Mouse (Mus musculus): ENCODE results near the gene Gfer. TPM values are rescaled to one million over a fixed set of nuclear protein-coding genes. Genes with fewer than 3 reads are reported as not detected.

Gene Gfer
- 10 to 100 TPM; 20.3 to 21.5 TPM for total RNA-seq (2021)
- polyA plus RNA-seq (2012; rRNA removed) = 14.0 and 14.6 TPM in 2 replicates
- long read RNA-seq, transcript Gfer-201 (3 exons, 1,776 nt) = major isoform, 6 of 11 reads
- long read RNA-seq, partial matches to known transcripts = 1 of 11 reads
- long read RNA-seq, other reads (novel, unspliced or antisense) = 1 of 11 reads

DNA sequence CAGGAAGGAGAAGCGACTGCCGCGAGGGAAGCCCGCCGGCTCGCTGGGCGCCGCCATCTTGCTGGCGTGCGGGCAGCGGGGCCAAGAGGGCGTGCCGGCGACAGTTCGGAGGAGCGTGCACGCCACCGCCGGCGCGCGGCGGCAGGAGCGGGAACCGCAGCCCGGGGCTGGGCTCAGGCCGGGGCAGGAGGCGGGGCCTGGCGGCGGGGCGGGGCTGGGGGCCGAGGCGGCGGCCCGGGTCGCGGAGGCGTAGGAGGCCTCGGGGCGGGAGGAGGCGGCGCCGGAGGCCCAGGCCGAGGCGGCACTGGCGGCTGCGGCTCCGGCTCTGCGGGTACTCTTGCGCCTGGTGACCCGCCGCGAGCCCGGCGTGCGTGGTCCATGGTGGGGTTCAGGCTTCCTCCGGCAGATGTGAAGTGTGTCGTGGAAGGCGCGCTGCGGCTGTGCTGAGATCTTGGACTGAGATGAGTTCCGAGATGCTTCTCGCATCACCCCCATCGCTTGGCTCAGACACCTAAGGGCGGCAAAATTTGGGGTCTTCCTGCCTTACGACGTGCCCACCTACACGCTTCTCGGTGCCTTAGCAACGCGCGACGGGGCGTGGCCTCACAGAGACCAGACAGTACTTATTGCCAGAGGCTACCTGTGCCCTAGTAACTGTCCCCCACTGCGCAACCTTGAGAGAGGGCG, at the start of gene Gfer, which contains the start of gene Noxo1:
Gene Gfer, minus strand, starts transcription at position 146 of the 687 bp plus-strand sequence.
Gene Noxo1, plus strand, starts transcription at position 224 of the 687 bp plus-strand sequence.
- intact Hi-C loops (cut with DNase I) = loop anchor here (1.0 kb wide), 1 partner anchor 11 kb away; the partner anchor contains the start of gene Tbl3
- WGBS = under 1% methylated on average over 73 of the region's 76 CpGs
- peak within 1 kb of the TSS; percentile 88 for H3K9ac ChIP-seq (ENCODE audit: low read depth, low read length)
- TF ChIP-seq CTCF (IDR thresholded peaks at IDR 0.05) = peak; percentile 58
- no peak for TF ChIP-seq EP300 (IDR thresholded peaks at IDR 0.05; ENCODE audit: insufficient read depth, low read depth, low read length)
- peak; percentile 50; the same call in 1 of the 2 replicates for TF ChIP-seq POLR2A (IDR thresholded peaks at IDR 0.05; ENCODE audit: insufficient read depth, low read depth, low read length)
- H3K27ac ChIP-seq = peak within 1 kb of the TSS; percentile 86
- no peaks in the 10 kb centered on the region for H3K36me3 ChIP-seq (ENCODE audit: control insufficient read depth, insufficient read depth, low read length)
- H3K79me2 ChIP-seq (replicated peaks; ENCODE audit: control insufficient read depth, insufficient read depth, low read length) = no peaks in the 10 kb centered on the region
- peak; percentile 94 for DNase-seq
- no peaks in the 10 kb centered on the region; the same call in 1 of the 2 replicates for H3K4me1 ChIP-seq (ENCODE audit: control insufficient read depth, insufficient read depth, low read length)
- peak within 1 kb of the TSS; percentile 49 for H3K4me3 ChIP-seq
- no peaks in the 10 kb centered on the region for H3K27me3 ChIP-seq (ENCODE audit: control insufficient read depth, insufficient read depth, low read length)

DNA sequence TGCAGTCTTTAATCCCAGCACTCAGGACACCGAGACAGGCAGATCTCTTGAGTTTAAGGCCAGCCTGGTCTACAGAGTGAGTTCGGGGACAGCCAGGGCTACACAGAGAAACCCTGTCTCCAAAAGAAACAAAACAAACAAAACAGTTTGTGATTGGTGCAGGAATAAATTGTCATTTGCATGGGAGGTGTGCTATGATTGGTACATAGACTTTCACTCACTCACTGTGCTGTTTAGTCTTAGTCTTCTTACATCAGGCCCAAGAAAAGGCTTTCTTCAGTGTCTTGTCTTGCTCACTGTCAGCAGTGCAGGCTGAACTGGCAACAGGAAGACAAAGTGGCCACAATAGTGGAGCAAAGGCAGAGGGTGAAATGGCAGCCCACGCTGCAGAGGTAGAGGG, 48.4 kb upstream of the Gfer start:
- no peaks in the 10 kb centered on the region for H3K79me2 ChIP-seq (replicated peaks; ENCODE audit: control insufficient read depth, insufficient read depth, low read length)
- DNase-seq = no peak
- no peaks in the 10 kb centered on the region for H3K36me3 ChIP-seq (ENCODE audit: control insufficient read depth, insufficient read depth, low read length)
- no peaks in the 10 kb centered on the region for H3K27me3 ChIP-seq (ENCODE audit: control insufficient read depth, insufficient read depth, low read length)
- intact Hi-C loops (cut with DNase I) = loop anchor here (10.0 kb wide), 1 partner anchor 270 kb away; the partner anchor contains the start of genes Cramp1l and Ift140
- H3K27ac ChIP-seq = no peak overlapping the region
- no peaks in the 10 kb centered on the region for H3K4me1 ChIP-seq (ENCODE audit: control insufficient read depth, insufficient read depth, low read length)
- TF ChIP-seq CTCF (IDR thresholded peaks at IDR 0.05) (no peak), EP300 (IDR thresholded peaks at IDR 0.05; ENCODE audit: insufficient read depth, low read depth, low read length) (no peak), POLR2A (IDR thresholded peaks at IDR 0.05; ENCODE audit: insufficient read depth, low read depth, low read length) (no peak)
- WGBS = 72% methylated on average over 3 of the region's 3 CpGs
- H3K9ac ChIP-seq (ENCODE audit: low read depth, low read length) = no peak overlapping the region
- no peak overlapping the region for H3K4me3 ChIP-seq

DNA sequence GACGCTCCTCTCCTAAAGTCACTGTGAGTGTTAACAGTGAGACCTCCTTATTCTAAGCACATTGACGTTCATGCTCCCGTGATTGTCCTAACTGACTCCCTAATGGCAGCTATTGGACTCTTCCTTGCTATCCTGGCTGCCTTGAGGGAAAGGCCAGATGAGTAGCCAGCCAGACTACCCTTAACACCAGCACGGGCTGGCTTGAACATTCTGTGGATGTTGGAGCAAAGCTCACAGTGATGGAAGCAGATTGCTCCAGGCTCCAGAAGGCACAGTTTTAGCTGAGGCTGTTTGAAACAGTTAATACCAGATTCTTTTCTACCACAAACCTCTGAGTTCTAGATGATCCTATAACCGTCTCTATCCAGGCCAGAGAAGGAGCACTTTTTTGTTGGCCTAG, 47.9 kb upstream of the Gfer start:
- Histone ChIP-seq H3K36me3 (ENCODE audit: control insufficient read depth, insufficient read depth, low read length) (no peaks in the 10 kb centered on the region), H3K9ac (ENCODE audit: low read depth, low read length) (no peak overlapping the region), H3K79me2 (replicated peaks; ENCODE audit: control insufficient read depth, insufficient read depth, low read length) (no peaks in the 10 kb centered on the region), H3K27me3 (ENCODE audit: control insufficient read depth, insufficient read depth, low read length) (no peaks in the 10 kb centered on the region), H3K4me3 (no peak overlapping the region), H3K4me1 (ENCODE audit: control insufficient read depth, insufficient read depth, low read length) (no peaks in the 10 kb centered on the region), H3K27ac (no peak overlapping the region)
- no peak for DNase-seq
- 67% methylated on average over 5 of the region's 5 CpGs for whole genome bisulfite sequencing
- intact Hi-C loops (cut with DNase I) = loop anchor here (10.0 kb wide), 1 partner anchor 271 kb away; the partner anchor contains the start of genes Cramp1l and Ift140
- no peak for TF ChIP-seq EP300 (IDR thresholded peaks at IDR 0.05; ENCODE audit: insufficient read depth, low read depth, low read length)

DNA sequence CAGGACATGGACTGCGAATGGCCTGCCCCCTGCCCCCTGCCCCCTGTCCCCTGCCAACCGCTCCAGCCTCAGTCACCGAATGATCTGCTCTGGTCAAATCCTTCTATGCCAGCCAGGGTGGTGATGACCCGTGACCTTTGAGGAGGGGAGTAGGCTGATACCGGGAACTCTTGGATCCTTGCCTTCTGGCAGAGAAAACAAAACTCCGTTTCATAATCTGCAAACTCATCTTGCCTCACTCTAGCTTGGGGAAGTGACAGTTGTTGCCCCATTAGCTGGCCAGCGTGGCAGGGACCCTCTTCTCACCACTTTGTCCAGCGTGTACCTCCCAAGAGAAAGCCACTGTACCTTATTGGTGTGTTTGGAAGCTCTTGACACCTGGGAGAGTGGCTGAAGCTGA, 46.4 kb upstream of the Gfer start:
- peaks cover 3% of the 10 kb centered on the region for H3K4me1 ChIP-seq (ENCODE audit: control insufficient read depth, insufficient read depth, low read length)
- H3K79me2 ChIP-seq (replicated peaks; ENCODE audit: control insufficient read depth, insufficient read depth, low read length) = no peaks in the 10 kb centered on the region
- H3K4me3 ChIP-seq = no peak overlapping the region
- TF ChIP-seq EP300 (IDR thresholded peaks at IDR 0.05; ENCODE audit: insufficient read depth, low read depth, low read length) (no peak), CTCF (IDR thresholded peaks at IDR 0.05) (no peak), POLR2A (IDR thresholded peaks at IDR 0.05; ENCODE audit: insufficient read depth, low read depth, low read length) (no peak)
- no peaks in the 10 kb centered on the region for H3K27me3 ChIP-seq (ENCODE audit: control insufficient read depth, insufficient read depth, low read length)
- H3K27ac ChIP-seq = no peak overlapping the region
- H3K36me3 ChIP-seq (ENCODE audit: control insufficient read depth, insufficient read depth, low read length) = peaks cover 2% of the 10 kb centered on the region; the same call in 1 of the 2 replicates
- intact Hi-C loops (cut with DNase I) = loop anchor here (10.0 kb wide), 1 partner anchor 272 kb away; the partner anchor contains the start of genes Cramp1l and Ift140
- H3K9ac ChIP-seq (ENCODE audit: low read depth, low read length) = no peak overlapping the region
- WGBS = 62% methylated on average over 8 of the region's 8 CpGs
- DNase-seq = no peak

DNA sequence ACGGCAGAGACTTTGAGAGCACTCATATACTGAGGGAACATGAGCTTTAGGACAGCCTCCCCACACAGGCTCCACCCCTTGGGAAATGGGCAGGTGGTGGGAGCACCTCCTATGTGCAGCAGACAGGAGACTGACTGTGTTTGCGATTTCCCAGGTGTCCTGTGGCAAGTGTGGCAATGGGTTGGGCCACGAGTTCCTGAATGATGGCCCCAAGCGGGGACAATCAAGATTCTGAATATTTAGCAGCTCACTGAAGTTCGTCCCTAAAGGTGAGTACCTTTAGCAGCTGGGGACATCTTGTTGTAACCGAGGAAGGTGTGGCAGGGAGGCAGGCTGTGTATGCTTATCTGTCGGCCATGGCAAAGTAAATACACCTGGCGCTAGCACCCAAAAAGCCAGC, 44.0 kb upstream of the Gfer start:
- Histone ChIP-seq H3K9ac (ENCODE audit: low read depth, low read length) (no peak overlapping the region), H3K79me2 (replicated peaks; ENCODE audit: control insufficient read depth, insufficient read depth, low read length) (no peaks in the 10 kb centered on the region), H3K27me3 (ENCODE audit: control insufficient read depth, insufficient read depth, low read length) (no peaks in the 10 kb centered on the region), H3K36me3 (ENCODE audit: control insufficient read depth, insufficient read depth, low read length) (peaks cover 2% of the 10 kb centered on the region; the same call in 1 of the 2 replicates), H3K4me1 (ENCODE audit: control insufficient read depth, insufficient read depth, low read length) (peaks cover 3% of the 10 kb centered on the region), H3K27ac (no peak overlapping the region), H3K4me3 (no peak overlapping the region)
- no peak for TF ChIP-seq CTCF (IDR thresholded peaks at IDR 0.05)
- intact Hi-C loops (cut with DNase I) = loop anchor here (10.0 kb wide), 1 partner anchor 275 kb away; the partner anchor contains the start of genes Cramp1l and Ift140
- no peak for DNase-seq
- WGBS = 85% methylated on average over 8 of the region's 8 CpGs

DNA sequence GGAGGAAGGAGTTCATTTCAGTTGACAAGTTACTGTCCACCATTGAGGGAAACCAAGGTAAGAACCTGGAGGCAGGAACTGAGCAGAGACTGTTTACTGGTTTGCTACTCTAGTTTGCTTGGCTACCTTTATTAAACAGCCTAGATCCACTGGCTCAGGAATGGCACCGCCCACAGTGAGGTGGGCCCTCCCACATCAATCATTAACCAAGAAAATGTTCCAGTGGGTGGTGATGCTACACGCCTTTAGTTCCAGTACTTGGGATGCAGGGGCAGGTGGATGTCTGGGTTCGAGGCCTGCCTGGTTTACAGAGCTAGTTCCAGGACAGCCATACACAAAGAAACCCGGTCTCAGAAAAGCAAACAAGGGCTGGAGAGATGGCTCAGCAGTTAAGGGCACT, 42.3 kb upstream of the Gfer start:
- peaks cover 3% of the 10 kb centered on the region for H3K4me1 ChIP-seq (ENCODE audit: control insufficient read depth, insufficient read depth, low read length)
- H3K79me2 ChIP-seq (replicated peaks; ENCODE audit: control insufficient read depth, insufficient read depth, low read length) = no peaks in the 10 kb centered on the region
- TF ChIP-seq EP300 (IDR thresholded peaks at IDR 0.05; ENCODE audit: insufficient read depth, low read depth, low read length) (no peak), CTCF (IDR thresholded peaks at IDR 0.05) (no peak), POLR2A (IDR thresholded peaks at IDR 0.05; ENCODE audit: insufficient read depth, low read depth, low read length) (no peak)
- no peaks in the 10 kb centered on the region for H3K27me3 ChIP-seq (ENCODE audit: control insufficient read depth, insufficient read depth, low read length)
- 86% methylated on average over 4 of the region's 4 CpGs for WGBS
- peaks cover 2% of the 10 kb centered on the region; the same call in 1 of the 2 replicates for H3K36me3 ChIP-seq (ENCODE audit: control insufficient read depth, insufficient read depth, low read length)
- H3K27ac ChIP-seq = no peak overlapping the region
- no peak for DNase-seq
- H3K9ac ChIP-seq (ENCODE audit: low read depth, low read length) = no peak overlapping the region
- no peak overlapping the region for H3K4me3 ChIP-seq
- intact Hi-C loops (cut with DNase I) = no loop called here
